Mouse (Mus musculus): ENCODE data around the gene Gabbr1.

GRCm38 (mm10) chr17:37022628-37023576 is 22.9 kb upstream of the Gabbr1 start, which contains the start of gene Mog:
- TF ChIP-seq CTCF (IDR thresholded peaks at IDR 0.05; ENCODE audit: borderline replicate concordance, insufficient read depth, low read depth, low read length) (no peak), POLR2A (IDR thresholded peaks at IDR 0.05; ENCODE audit: borderline replicate concordance, insufficient read depth, low read length) (no peak)
